Mouse (Mus musculus) heart, adult 9 months (tissue): ENCODE results near the gene Myo3b.

Source experiments
- DNase-seq, 2 experiments: peaks; one replicate each; pipeline ENCODE4 v3.0.0; 2022; ENCODE audit warnings: low spot score in 2 of 2

Gene Myo3b

GRCm38 (mm10) chr2:70352435-70353165 lies 313.7 kb downstream of the Myo3b start:
- DNase-seq = no peak

- DNase-seq = no peak
These were observed 315.1 kb downstream of the Myo3b start for GRCm38 (mm10) chr2:70354056-70354455.

- no peak for DNase-seq
These were observed 316.1 kb downstream of the Myo3b start for GRCm38 (mm10) chr2:70355026-70355425.

GRCm38 (mm10) chr2:70369421-70369820 lies 330.5 kb downstream of the Myo3b start:
- no peak for DNase-seq

- no peak for DNase-seq
These were observed 340.4 kb downstream of the Myo3b start for GRCm38 (mm10) chr2:70379341-70379740.

GRCm38 (mm10) chr2:70379939-70380338 lies 341.0 kb downstream of the Myo3b start:
- DNase-seq = no peak

GRCm38 (mm10) chr2:70388645-70389044 lies 349.7 kb downstream of the Myo3b start:
- DNase-seq = no peak

GRCm38 (mm10) chr2:70389162-70389561 lies 350.2 kb downstream of the Myo3b start:
- no peak for DNase-seq

- no peak for DNase-seq
These were observed 358.9 kb downstream of the Myo3b start for GRCm38 (mm10) chr2:70397734-70398276.

- DNase-seq = no peak
These were observed 360.7 kb downstream of the Myo3b start for GRCm38 (mm10) chr2:70399441-70400115.

GRCm38 (mm10) chr2:70400321-70400720 lies 361.4 kb downstream of the Myo3b start:
- DNase-seq = no peak

- DNase-seq = no peak
These were observed 365.4 kb downstream of the Myo3b start for GRCm38 (mm10) chr2:70404301-70404700.

- no peak for DNase-seq
These were observed 367.9 kb downstream of the Myo3b start for GRCm38 (mm10) chr2:70406846-70407245.

GRCm38 (mm10) chr2:70407729-70408128 lies 368.8 kb downstream of the Myo3b start:
- DNase-seq = no peak

GRCm38 (mm10) chr2:70410298-70410885 lies 371.5 kb downstream of the Myo3b start:
- peak in 1 of 2 experiments; percentile 2 for DNase-seq

GRCm38 (mm10) chr2:70412315-70412714 lies 373.4 kb downstream of the Myo3b start:
- DNase-seq = no peak

GRCm38 (mm10) chr2:70414386-70414785 lies 375.5 kb downstream of the Myo3b start:
- no peak for DNase-seq

GRCm38 (mm10) chr2:70415521-70415920 lies 376.6 kb downstream of the Myo3b start:
- DNase-seq = no peak

GRCm38 (mm10) chr2:70419336-70419735 lies 380.4 kb downstream of the Myo3b start:
- DNase-seq = no peak

GRCm38 (mm10) chr2:70421144-70421874 lies 382.4 kb downstream of the Myo3b start:
- DNase-seq = no peak

- DNase-seq = no peak
These were observed 386.7 kb downstream of the Myo3b start for GRCm38 (mm10) chr2:70425611-70426010.

- DNase-seq = peak in 1 of 2 experiments; percentile 0
These were observed 404.1 kb downstream of the Myo3b start for GRCm38 (mm10) chr2:70443035-70443434.
